Mouse (Mus musculus) midbrain, embryonic 10.5 days (tissue): ENCODE results near the gene Gse1. TPM values are rescaled to one million over a fixed set of nuclear protein-coding genes. Genes with fewer than 3 reads are reported as not detected.
"Not testable (repeated sequence)": the region's sequence is repeated elsewhere in the genome, so short reads cannot be mapped to it uniquely, and the experiment has no call there.

Experiments used
- DNase-seq: peaks from one replicate; pipeline ENCODE4 v3.0.0-alpha.2; 2017; ENCODE audit warnings: low spot score
- H3K27ac ChIP-seq: fragments of 300-500 bp; sonication (generic); replicated peaks from 2 replicates; pipeline ENCODE4 v1.5.1; 2016; ENCODE audit warnings: mild to moderate bottlenecking
- H3K27me3 ChIP-seq: fragments of 300-500 bp; sonication (generic); 2 replicates; pipeline ENCODE4 v1.6.1; 2016; ENCODE audit warnings: low read depth, mild to moderate bottlenecking; ENCODE audit not compliant: poor library complexity, severe bottlenecking
- H3K36me3 ChIP-seq: fragments of 300-500 bp; sonication (generic); 2 replicates; pipeline ENCODE4 v1.6.1; 2016; ENCODE audit warnings: mild to moderate bottlenecking, moderate library complexity
- H3K4me1 ChIP-seq: fragments of 300-500 bp; sonication (generic); 2 replicates; pipeline ENCODE4 v1.6.1; 2016
- H3K4me3 ChIP-seq: fragments of 300-500 bp; sonication (generic); 2 replicates; pipeline ENCODE4 v1.5.1; 2016; ENCODE audit warnings: mild to moderate bottlenecking, moderate library complexity
- H3K9me3 ChIP-seq: fragments of 300-500 bp; sonication (generic); replicated peaks from 2 replicates; pipeline ENCODE4 v1.6.1; 2016; ENCODE audit warnings: mild to moderate bottlenecking
- WGBS: fragments of 180-500 bp; shearing (Covaris S2); methylation state at CpG from one replicate; pipeline ENCODE4 v1.1.7; 2016; 5-methylcytosine and 5-hydroxymethylcytosine counted together
- polyA plus RNA-seq: library from polyadenylated mRNA; unstranded; fragments of >200 nt; fragmentation: Nextera tagmentation; extraction: Ambion mirVana; gene quantifications from 2 replicates; pipeline ENCODE4 v1.2.1, GENCODE M21; 2016

Gse1 gene
- polyA plus RNA-seq, 1 experiment from 2014 or later, result 12.7 TPM

GRCm38 (mm10) chr8:120329030-120329748 is 100.9 kb downstream of the Gse1 start:
- Histone ChIP-seq H3K9me3 (no peaks in the 10 kb centered on the region), H3K36me3 (no peaks in the 10 kb centered on the region), H3K4me3 (no peak overlapping the region), H3K27ac (0 out of 2 replicates have a peak overlapping the region, but pooled peaks have one; percentile 95), H3K27me3 (peaks cover 71% of the 10 kb centered on the region), H3K4me1 (peaks cover 85% of the 10 kb centered on the region)
- no peak for DNase-seq
- 89% methylated on average over 11 of the region's 11 CpGs for WGBS

- Histone ChIP-seq H3K27ac (peak overlapping the region; percentile 95), H3K9me3 (no peaks in the 10 kb centered on the region), H3K27me3 (peaks cover 55% of the 10 kb centered on the region), H3K4me1 (peaks cover 87% of the 10 kb centered on the region), H3K36me3 (no peaks in the 10 kb centered on the region), H3K4me3 (no peak overlapping the region)
- DNase-seq, result no peak
- 81% methylated on average over 7 of the region's 7 CpGs for WGBS
Observed at GRCm38 (mm10) chr8:120331027-120331426, 102.8 kb downstream of the Gse1 start.

- H3K4me1 ChIP-seq, result peaks cover 90% of the 10 kb centered on the region
- no peaks in the 10 kb centered on the region for H3K9me3 ChIP-seq
- peak overlapping the region; percentile 95 for H3K27ac ChIP-seq
- H3K4me3 ChIP-seq, result no peak overlapping the region
- WGBS, result 73% methylated on average over 16 of the region's 16 CpGs
- no peaks in the 10 kb centered on the region for H3K36me3 ChIP-seq
- DNase-seq, result no peak
- H3K27me3 ChIP-seq, result peaks cover 44% of the 10 kb centered on the region
Observed at GRCm38 (mm10) chr8:120332379-120333229, 104.3 kb downstream of the Gse1 start.

GRCm38 (mm10) chr8:120333681-120334080 is 105.4 kb downstream of the Gse1 start:
- no peaks in the 10 kb centered on the region for H3K36me3 ChIP-seq
- H3K27me3 ChIP-seq, result peaks cover 38% of the 10 kb centered on the region
- peaks cover 91% of the 10 kb centered on the region for H3K4me1 ChIP-seq
- peak overlapping the region; percentile 95 for H3K27ac ChIP-seq
- WGBS, result 87% methylated on average over 4 of the region's 4 CpGs
- no peaks in the 10 kb centered on the region; the same call in 1 of the 2 replicates for H3K9me3 ChIP-seq
- H3K4me3 ChIP-seq, result no peak overlapping the region
- DNase-seq, result no peak

GRCm38 (mm10) chr8:120334261-120334660 is 106.0 kb downstream of the Gse1 start:
- not testable (repeated sequence) for H3K36me3 ChIP-seq, H3K9me3 ChIP-seq, DNase-seq
- peaks cover 41% of the 10 kb centered on the region for H3K27me3 ChIP-seq
- peak overlapping the region; percentile 95 for H3K27ac ChIP-seq
- peak overlapping the region; percentile 44; the same call in 1 of the 2 replicates for H3K4me3 ChIP-seq
- WGBS, result 59% methylated on average over 3 of the region's 3 CpGs
- H3K4me1 ChIP-seq, result peaks cover 91% of the 10 kb centered on the region

GRCm38 (mm10) chr8:120334878-120335261 is 106.6 kb downstream of the Gse1 start:
- peaks cover 40% of the 10 kb centered on the region for H3K27me3 ChIP-seq
- peak; percentile 84 for DNase-seq
- peaks cover 91% of the 10 kb centered on the region for H3K4me1 ChIP-seq
- no peaks in the 10 kb centered on the region; the same call in 1 of the 2 replicates for H3K9me3 ChIP-seq
- H3K36me3 ChIP-seq, result no peaks in the 10 kb centered on the region
- peak overlapping the region; percentile 44 for H3K4me3 ChIP-seq
- WGBS, result 3% methylated on average over 5 of the region's 5 CpGs
- H3K27ac ChIP-seq, result peak overlapping the region; percentile 95

GRCm38 (mm10) chr8:120335262-120336086 is 107.2 kb downstream of the Gse1 start:
- Histone ChIP-seq H3K4me3 (peak overlapping the region; percentile 44), H3K9me3 (no peaks in the 10 kb centered on the region; the same call in 1 of the 2 replicates), H3K4me1 (peaks cover 97% of the 10 kb centered on the region), H3K27me3 (peaks cover 35% of the 10 kb centered on the region), H3K36me3 (no peaks in the 10 kb centered on the region), H3K27ac (peak overlapping the region; percentile 95)
- peak; percentile 68 for DNase-seq
- WGBS, result under 1% methylated on average over 17 of the region's 17 CpGs

- peaks cover 100% of the 10 kb centered on the region for H3K4me1 ChIP-seq
- H3K36me3 ChIP-seq, result no peaks in the 10 kb centered on the region
- DNase-seq, result peak; percentile 81
- peak overlapping the region; percentile 44 for H3K4me3 ChIP-seq
- H3K27me3 ChIP-seq, result peaks cover 33% of the 10 kb centered on the region
- 2% methylated on average over 9 of the region's 9 CpGs for WGBS
- peak overlapping the region; percentile 95 for H3K27ac ChIP-seq
- no peaks in the 10 kb centered on the region; the same call in 1 of the 2 replicates for H3K9me3 ChIP-seq
Observed at GRCm38 (mm10) chr8:120336087-120336380, 107.8 kb downstream of the Gse1 start.

GRCm38 (mm10) chr8:120336909-120337555 is 108.8 kb downstream of the Gse1 start:
- H3K9me3 ChIP-seq, result no peaks in the 10 kb centered on the region; the same call in 1 of the 2 replicates
- peaks cover 100% of the 10 kb centered on the region for H3K4me1 ChIP-seq
- H3K36me3 ChIP-seq, result no peaks in the 10 kb centered on the region
- 39% methylated on average over 5 of the region's 5 CpGs for WGBS
- peak overlapping the region; percentile 95 for H3K27ac ChIP-seq
- peaks cover 24% of the 10 kb centered on the region for H3K27me3 ChIP-seq
- H3K4me3 ChIP-seq, result no peak overlapping the region
- no peak for DNase-seq

GRCm38 (mm10) chr8:120337627-120338026 is 109.4 kb downstream of the Gse1 start:
- no peaks in the 10 kb centered on the region for H3K36me3 ChIP-seq
- 28% methylated on average over 5 of the region's 5 CpGs for WGBS
- peaks cover 24% of the 10 kb centered on the region for H3K27me3 ChIP-seq
- H3K4me3 ChIP-seq, result no peak overlapping the region
- H3K9me3 ChIP-seq, result no peaks in the 10 kb centered on the region; the same call in 1 of the 2 replicates
- H3K4me1 ChIP-seq, result peaks cover 100% of the 10 kb centered on the region
- DNase-seq, result no peak
- peak overlapping the region; percentile 95 for H3K27ac ChIP-seq

- Histone ChIP-seq H3K4me3 (no peak overlapping the region), H3K4me1 (peaks cover 100% of the 10 kb centered on the region), H3K27me3 (peaks cover 32% of the 10 kb centered on the region), H3K36me3 (no peaks in the 10 kb centered on the region), H3K27ac (peak overlapping the region; percentile 95), H3K9me3 (no peaks in the 10 kb centered on the region; the same call in 1 of the 2 replicates)
- 95% methylated on average over 7 of the region's 7 CpGs for WGBS
- DNase-seq, result no peak
Observed at GRCm38 (mm10) chr8:120338678-120339077, 110.4 kb downstream of the Gse1 start.

GRCm38 (mm10) chr8:120339743-120340142 is 111.5 kb downstream of the Gse1 start:
- H3K4me3 ChIP-seq, result no peak overlapping the region
- 63% methylated on average over 8 of the region's 8 CpGs for WGBS
- no peaks in the 10 kb centered on the region; the same call in 1 of the 2 replicates for H3K9me3 ChIP-seq
- peaks cover 100% of the 10 kb centered on the region for H3K4me1 ChIP-seq
- H3K27ac ChIP-seq, result peak overlapping the region; percentile 95
- no peaks in the 10 kb centered on the region for H3K36me3 ChIP-seq
- H3K27me3 ChIP-seq, result peaks cover 38% of the 10 kb centered on the region
- no peak for DNase-seq
